Mouse (Mus musculus): Measurements from ENCODE around the gene Olfr918.

Olfr918 gene

GRCm38 (mm10) chr9:38674501-38674900, at the start of gene Olfr918:
Gene Olfr918, minus strand, starts transcription at chr9:38674601.
- in situ Hi-C loops (cut with MboI): no loop called here

- in situ Hi-C loops (cut with MboI): no loop called here
Measured at GRCm38 (mm10) chr9:38724044-38724443, 49.6 kb upstream of the Olfr918 start.

DNA sequence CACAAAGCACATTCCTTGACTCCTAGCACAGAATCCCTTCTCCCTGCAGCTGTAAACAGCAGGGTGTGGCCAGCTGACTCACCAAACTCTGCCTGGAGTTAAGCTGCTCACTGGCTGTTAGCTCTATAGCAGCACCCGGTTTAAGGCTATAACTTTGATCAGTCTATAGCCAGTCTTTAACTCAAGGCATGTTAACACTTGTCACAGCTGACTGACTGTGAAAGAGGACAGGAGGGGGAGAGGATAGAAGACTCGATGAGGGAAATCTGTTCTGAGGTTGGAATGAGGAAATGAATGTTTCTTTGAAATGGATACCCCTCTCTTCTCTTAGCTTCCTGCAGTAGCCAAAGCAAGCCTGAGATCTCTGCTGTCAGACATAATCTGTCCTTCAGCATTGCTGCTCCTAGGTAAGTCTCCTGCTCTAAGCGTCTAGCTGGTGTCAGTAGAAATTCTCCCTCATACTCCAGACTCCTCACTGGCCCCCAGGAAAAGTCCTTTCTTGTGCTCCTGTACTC, 44.6 kb upstream of the Olfr918 start:
- in situ Hi-C loops (cut with MboI): no loop called here

DNA sequence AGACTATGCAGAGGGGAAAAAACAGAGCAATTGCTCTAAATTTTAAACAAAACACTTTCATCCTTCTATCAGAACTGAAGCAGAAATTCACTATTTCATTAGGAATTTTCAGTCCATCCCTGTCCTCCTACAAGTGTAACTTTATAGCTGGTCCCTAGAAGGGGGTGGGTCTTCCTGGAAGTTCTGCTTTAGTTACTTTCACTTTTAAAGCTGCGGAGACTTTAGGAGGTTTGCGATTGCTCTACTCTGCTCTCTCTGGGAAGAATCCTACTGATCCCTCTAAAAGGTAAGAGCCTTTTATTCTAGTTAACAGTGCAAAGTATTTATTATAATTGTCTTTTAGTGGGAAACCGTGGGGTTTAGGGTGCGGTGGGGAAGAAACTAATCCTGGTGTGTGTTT, 43.7 kb upstream of the Olfr918 start, which contains the start of gene Vwa5a:
TSS of gene Vwa5a (plus strand) at position 167 of the 400 bp plus-strand sequence.
- in situ Hi-C loops (cut with MboI): no loop called here

GRCm38 (mm10) chr9:38672887-38673286, 1.5 kb downstream of the Olfr918 start:
- in situ Hi-C loops (cut with MboI): no loop called here

DNA sequence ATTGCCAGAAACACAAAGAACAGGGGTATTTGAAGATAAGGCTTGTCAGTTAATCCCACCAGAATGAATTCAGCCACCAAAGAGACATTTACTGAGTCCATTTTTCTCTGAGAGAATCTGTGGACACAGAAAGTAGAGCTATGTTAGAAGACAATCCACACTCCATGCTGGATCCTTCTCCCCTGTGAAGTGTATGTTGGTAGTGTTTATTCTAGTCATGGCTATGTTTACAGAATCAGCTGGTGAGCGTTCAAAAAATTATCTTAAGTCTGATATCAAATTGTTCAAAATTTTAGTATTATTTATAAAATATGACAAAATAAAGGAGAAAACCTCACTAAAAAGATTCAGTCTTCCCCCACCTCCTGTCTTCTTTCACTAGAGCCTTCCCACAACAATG, 8.7 kb downstream of the Olfr918 start, which contains the start of gene Olfr917:
TSS of gene Olfr917 (minus strand) at position 101 of the 400 bp plus-strand sequence.
- in situ Hi-C loops (cut with MboI): no loop called here

- in situ Hi-C loops (cut with MboI): no loop called here
Measured at GRCm38 (mm10) chr9:38659775-38660174, 14.6 kb downstream of the Olfr918 start, which contains the start of gene Olfr916. Gene Olfr916, minus strand, starts transcription at chr9:38659875.

GRCm38 (mm10) chr9:38632406-38632805, 42.0 kb downstream of the Olfr918 start:
- in situ Hi-C loops (cut with MboI): no loop called here

Data from mature B cell (primary cell).